Mouse (Mus musculus) liver, postnatal 0 days (tissue): ENCODE data around the gene Htatip2.

Experiments used
- CTCF ChIP-seq: sonication (generic); IDR thresholded peaks from 2 replicates; pipeline ENCODE4 v1.5.1; 2016; ENCODE audit warnings: antibody characterized with exemption, low read depth
- EP300 ChIP-seq: IDR thresholded peaks from 2 replicates; pipeline ENCODE4 v1.6.1; 2016; ENCODE audit warnings: antibody characterized with exemption, low read depth, mild to moderate bottlenecking

DNA sequence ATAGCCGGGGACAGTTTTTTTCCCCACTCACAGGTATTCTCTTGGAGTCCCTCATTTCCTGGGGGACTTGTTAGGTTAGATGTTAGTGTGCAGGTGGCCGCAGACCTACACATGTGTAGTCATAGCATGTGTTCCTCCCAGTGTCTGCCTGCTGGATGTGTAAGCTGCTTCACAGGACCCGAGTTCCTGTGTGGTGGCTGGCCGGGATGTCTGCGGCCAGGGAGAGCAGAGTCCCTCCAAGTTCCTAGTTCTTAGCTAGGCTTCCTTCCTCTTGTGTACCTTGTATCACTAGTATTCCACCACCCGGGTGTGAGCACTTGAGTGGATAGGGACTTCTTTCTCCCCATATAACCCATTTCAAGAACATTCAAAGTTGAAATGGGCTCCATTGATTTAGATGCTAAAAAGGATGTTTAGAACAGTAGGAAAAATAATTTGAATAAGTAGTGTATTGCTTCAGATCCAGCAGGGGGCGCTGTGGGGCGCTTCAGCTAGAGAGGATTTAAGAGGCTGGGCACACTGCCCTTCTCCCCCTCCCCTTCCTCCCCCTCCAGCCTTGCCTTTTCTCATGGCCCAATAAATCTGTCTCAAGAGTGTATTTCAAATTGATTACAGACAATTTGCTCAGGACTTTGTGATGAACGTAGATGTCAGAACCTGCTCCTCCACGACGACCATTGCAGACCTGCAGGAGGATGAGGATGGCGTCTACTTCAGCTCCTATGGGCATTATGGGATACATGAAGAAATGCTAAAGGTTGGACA lies 27.9 kb downstream of the Htatip2 start:
- TF ChIP-seq CTCF (peak; percentile 72), EP300 (no peak)
